Mouse (Mus musculus) erythroblast, embryonic 14.5 days (primary cell): ENCODE data around the gene Lama4.

Source experiments
- GATA1 ChIP-seq: IDR thresholded peaks from 2 replicates; pipeline ENCODE4 v1.6.1; 2012; ENCODE audit warnings: low read length, inconsistent platforms, mixed read lengths
- TAL1 ChIP-seq: IDR thresholded peaks from 3 replicates; pipeline ENCODE4 v1.6.1; 2012; ENCODE audit warnings: low read length, inconsistent platforms, mixed read lengths

DNA sequence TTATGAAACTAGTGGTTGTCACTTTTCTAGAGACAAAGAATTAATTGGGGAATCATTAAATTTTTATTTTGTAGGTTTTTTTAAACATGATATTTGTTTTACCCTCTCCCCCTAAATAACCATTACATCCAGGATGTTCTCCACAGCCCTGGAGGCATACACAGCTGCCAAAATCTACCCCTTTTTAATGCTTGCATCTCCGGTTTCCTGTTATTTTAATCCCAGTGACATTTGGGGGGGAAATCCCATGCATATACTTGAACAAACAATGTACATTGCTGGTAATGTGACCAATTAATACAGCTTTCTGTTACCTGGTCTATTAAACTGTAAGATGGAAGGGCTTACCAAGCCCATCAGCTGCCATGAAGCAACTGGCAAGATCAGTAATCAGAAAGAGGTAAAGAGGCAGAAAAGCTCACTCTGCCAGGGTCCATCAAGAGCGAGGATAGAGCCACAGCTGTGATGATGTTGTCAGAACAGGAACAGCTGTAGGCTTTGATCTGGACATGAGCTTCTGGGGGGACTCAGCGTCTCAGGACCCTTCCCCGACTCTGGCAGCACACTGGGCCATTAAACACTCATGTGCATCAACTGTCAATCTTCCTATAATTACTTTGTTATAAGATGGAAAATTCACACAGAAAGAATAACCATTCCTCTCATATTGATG is 41.3 kb downstream of the Lama4 start:
- no peak for TF ChIP-seq GATA1
- no peak for TF ChIP-seq TAL1
